ENCODE assay signal across 15 mouse cellular contexts in the genomic region with DNA sequence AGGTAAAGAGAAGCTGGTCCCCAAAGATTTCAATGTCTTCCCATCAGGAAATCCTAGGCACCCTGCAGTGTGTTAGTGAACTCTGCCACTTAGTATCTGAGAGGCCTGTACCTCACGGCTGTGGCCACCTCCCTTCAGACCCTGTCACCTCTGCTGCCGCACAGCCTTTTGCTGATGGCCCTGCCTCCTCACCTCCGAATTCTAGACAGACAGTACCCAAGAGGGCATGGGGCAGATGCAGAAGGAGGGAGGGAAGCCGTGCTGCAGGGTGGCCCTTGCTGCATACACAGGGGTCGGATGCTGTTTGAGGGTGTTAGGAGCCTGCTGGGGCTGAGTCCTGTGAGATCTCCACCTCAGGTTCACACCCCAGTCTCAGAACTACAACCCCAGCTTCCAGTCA. TPM values are rescaled to one million over a fixed set of nuclear protein-coding genes. Genes with fewer than 3 reads are reported as not detected.
DNase-seq lines count a peak whose midpoint lies in the region; ATAC-seq lines count a peak whose summit lies in the region.
"Had no signal": no experiment of that assay in that cellular context is flagged by ENCODE, and none has a peak within 500 bp of the region (broad histone marks: within the 10 kb centered on the region; RNA-seq: fewer than 3 reads in every experiment).

No protein-coding gene starts in this region.

- peaks cover 19% of the 10 kb centered on the region for H3K4me1 ChIP-seq in hindbrain, embryonic 12.5 days
- H3K4me1 ChIP-seq in hindbrain, embryonic 11.5 days (replicated peaks; ENCODE audit: control insufficient read depth, insufficient read depth, low read length): peaks cover 6% of the 10 kb centered on the region
- peaks cover 17% of the 10 kb centered on the region for H3K4me1 ChIP-seq in forebrain, embryonic 16.5 days (replicated peaks; ENCODE audit: control insufficient read depth, insufficient read depth, low read length)
- H3K4me1 ChIP-seq in midbrain, embryonic 16.5 days (ENCODE audit: control insufficient read depth, insufficient read depth, low read length): peaks cover 24% of the 10 kb centered on the region

- H3K27ac ChIP-seq in hindbrain, embryonic 12.5 days: no peak overlapping the region
- no peak overlapping the region for H3K27ac ChIP-seq in hindbrain, embryonic 11.5 days (ENCODE audit: low read depth, low read length)
- no peak overlapping the region for H3K27ac ChIP-seq in forebrain, embryonic 16.5 days (ENCODE audit: low read length)
- H3K27ac ChIP-seq in midbrain, embryonic 16.5 days (ENCODE audit: low read length): no peak overlapping the region
- H3K27ac ChIP-seq: liver, embryonic 15.5 days had no signal

- peaks cover 52% of the 10 kb centered on the region for H3K27me3 ChIP-seq in hindbrain, embryonic 12.5 days
- H3K27me3 ChIP-seq in hindbrain, embryonic 11.5 days (ENCODE audit: control insufficient read depth, insufficient read depth, low read length): peaks cover 33% of the 10 kb centered on the region
- peaks cover 23% of the 10 kb centered on the region for H3K27me3 ChIP-seq in forebrain, embryonic 16.5 days (replicated peaks; ENCODE audit: control insufficient read depth, insufficient read depth, low read length)
- H3K27me3 ChIP-seq in midbrain, embryonic 16.5 days (ENCODE audit: control insufficient read depth, insufficient read depth, low read depth, low read length): no peaks in the 10 kb centered on the region

- H3K4me2 ChIP-seq in hindbrain, embryonic 12.5 days (replicated peaks): peak overlapping the region; percentile 94; the same call in 1 of the 2 replicates
- H3K4me2 ChIP-seq in hindbrain, embryonic 11.5 days (replicated peaks; ENCODE audit: low read depth, low read length): no peak overlapping the region
- peak overlapping the region; percentile 88 for H3K4me2 ChIP-seq in forebrain, embryonic 16.5 days (ENCODE audit: low read length)
- H3K4me2 ChIP-seq in midbrain, embryonic 16.5 days (ENCODE audit: low read length): peak overlapping the region; percentile 82
- H3K4me2 ChIP-seq: liver, embryonic 15.5 days had no signal

- ATAC-seq in cerebellum, adult (ENCODE audit: insufficient number of reproducible peaks, low FRiP score, low TSS enrichment): no peak
- ATAC-seq in hindbrain, embryonic 12.5 days (ENCODE audit: low FRiP score): no peak
- no peak for ATAC-seq in hindbrain, embryonic 11.5 days (ENCODE audit: low FRiP score)
- no peak for ATAC-seq in forebrain, embryonic 16.5 days
- ATAC-seq in midbrain, embryonic 16.5 days: no peak

- 31% methylated on average over 5 of the region's 5 CpGs for WGBS in hindbrain, embryonic 12.5 days
- WGBS in hindbrain, embryonic 11.5 days: 43% methylated on average over 5 of the region's 5 CpGs
- WGBS in forebrain, embryonic 16.5 days: 48% methylated on average over 5 of the region's 5 CpGs
- WGBS in midbrain, embryonic 16.5 days: 55% methylated on average over 5 of the region's 5 CpGs

- no peak overlapping the region for H3K4me3 ChIP-seq in hindbrain, embryonic 12.5 days
- H3K4me3 ChIP-seq in hindbrain, embryonic 11.5 days (ENCODE audit: low read depth, low read length): no peak overlapping the region
- H3K4me3 ChIP-seq in forebrain, embryonic 16.5 days (replicated peaks; ENCODE audit: low read length): peak overlapping the region; percentile 58
- peak overlapping the region; percentile 78 for H3K4me3 ChIP-seq in midbrain, embryonic 16.5 days (ENCODE audit: low read depth, low read length)
- H3K4me3 ChIP-seq: liver, embryonic 15.5 days had no signal

- DNase-seq in cerebellum, adult 11-12 months: peak; percentile 64
- no peak for DNase-seq in hindbrain, embryonic 11.5 days (ENCODE audit: low spot score)
- no peak for DNase-seq in lung, postnatal 25 days (ENCODE audit: low spot score)
- DNase-seq in embryo, embryonic 10.5 days (ENCODE audit: low spot score): no peak
- DNase-seq: gastrocnemius, postnatal 36 days; kidney, adult 2 months; kidney, postnatal 25 days; lung, postnatal 14 days; right cerebral cortex, postnatal 4 days; thymus, postnatal 25 days had no signal

- no peak overlapping the region for H3K9ac ChIP-seq in hindbrain, embryonic 12.5 days
- no peak overlapping the region for H3K9ac ChIP-seq in hindbrain, embryonic 11.5 days (ENCODE audit: low read depth, low read length)
- H3K9ac ChIP-seq in forebrain, embryonic 16.5 days (replicated peaks; ENCODE audit: low read depth, low read length): no peak overlapping the region; the same call in 1 of the 2 replicates
- H3K9ac ChIP-seq in midbrain, embryonic 16.5 days (ENCODE audit: low read depth, low read length): 0 out of 2 replicates have a peak overlapping the region, but pooled peaks have one; percentile 21
- H3K9ac ChIP-seq: liver, embryonic 15.5 days had no signal

- H3K36me3 ChIP-seq in hindbrain, embryonic 12.5 days: no peaks in the 10 kb centered on the region
- no peaks in the 10 kb centered on the region for H3K36me3 ChIP-seq in hindbrain, embryonic 11.5 days (ENCODE audit: control insufficient read depth, insufficient read depth, low read length)
- no peaks in the 10 kb centered on the region for H3K36me3 ChIP-seq in forebrain, embryonic 16.5 days (ENCODE audit: control insufficient read depth, insufficient read depth)
- no peaks in the 10 kb centered on the region for H3K36me3 ChIP-seq in midbrain, embryonic 16.5 days (ENCODE audit: control insufficient read depth, insufficient read depth, low read length)
- H3K36me3 ChIP-seq: liver, embryonic 15.5 days had no signal

- no peaks in the 10 kb centered on the region for H3K9me3 ChIP-seq in hindbrain, embryonic 12.5 days (replicated peaks)
- no peaks in the 10 kb centered on the region for H3K9me3 ChIP-seq in hindbrain, embryonic 11.5 days (ENCODE audit: control insufficient read depth, low read length)
- no peaks in the 10 kb centered on the region for H3K9me3 ChIP-seq in forebrain, embryonic 16.5 days (ENCODE audit: control insufficient read depth, low read length)
- no peaks in the 10 kb centered on the region for H3K9me3 ChIP-seq in midbrain, embryonic 16.5 days (replicated peaks; ENCODE audit: control insufficient read depth, low read length, poor library complexity, severe bottlenecking)
- H3K9me3 ChIP-seq: liver, embryonic 15.5 days had no signal

RNA-seq across cellular contexts. Expression of a gene that starts 2.6 kb away (rescaled TPM):
- 2.1 and 2.2 TPM in 2 replicates for polyA plus RNA-seq in hindbrain, embryonic 12.5 days (2016; fragmentation: Nextera tagmentation; extraction: Ambion mirVana)
- 1.8 and 2.0 TPM in 2 replicates for polyA plus RNA-seq in hindbrain, embryonic 11.5 days (2014; fragmentation: Nextera tagmentation; extraction: Ambion mirVana)
- polyA plus RNA-seq in forebrain, embryonic 16.5 days (2015; fragmentation: Nextera tagmentation; extraction: Ambion mirVana): 9.7 and 11.1 TPM in 2 replicates
- polyA plus RNA-seq in midbrain, embryonic 16.5 days (2015; fragmentation: Nextera tagmentation; extraction: Ambion mirVana): 9.9 and 10.9 TPM in 2 replicates

Comparison
In these comparisons a context has a peak if more than half of its experiments do, and no peak if none do; other contexts are left out.
1. H3K4me3 ChIP-seq: peak in forebrain, embryonic 16.5 days (single experiment) and midbrain, embryonic 16.5 days (single experiment); none in hindbrain, embryonic 12.5 days (single experiment) and hindbrain, embryonic 11.5 days (single experiment).